Mouse (Mus musculus) CH12.LX (cell line): ENCODE measurements around the gene Hpf1. TPM values are rescaled to one million over a fixed set of nuclear protein-coding genes. Genes with fewer than 3 reads are reported as not detected.
A peak's percentile ranks its signal among the peaks of the same experiment; 100 is the strongest.

ENCODE experiments used
- DNase-seq: peaks from one replicate; pipeline ENCODE4 v3.0.0-alpha.2; 2013; ENCODE audit errors: extremely low read depth
- H3K27ac ChIP-seq: 2 replicates; pipeline ENCODE4 v1.5.1; 2012; ENCODE audit warnings: low read depth, mild to moderate bottlenecking, control low read depth, moderate library complexity; ENCODE audit not compliant: insufficient read depth
- H3K27me3 ChIP-seq: replicated peaks from 2 replicates; pipeline ENCODE3; 2012; ENCODE audit warnings: inconsistent platforms
- H3K36me3 ChIP-seq, 2 experiments: replicated peaks in 1 of 2; 2 replicates each; pipeline versions ENCODE3 to v1.6.1; 2012; ENCODE audit warnings: inconsistent platforms in 1 of 2, low read length in 1 of 2, mild to moderate bottlenecking in 1 of 2, mixed read lengths in 1 of 2, moderate library complexity in 1 of 2; ENCODE audit not compliant: control insufficient read depth in 1 of 2, insufficient read depth in 1 of 2
- H3K4me1 ChIP-seq, 2 experiments: 2 replicates each; pipeline ENCODE4 v1.6.1; 2012; ENCODE audit warnings: inconsistent platforms in 1 of 2, moderate library complexity in 1 of 2; ENCODE audit not compliant: insufficient read depth in 2 of 2, control insufficient read depth in 1 of 2
- H3K4me2 ChIP-seq: 2 replicates; pipeline ENCODE4 v1.6.1; 2012; ENCODE audit warnings: low read depth, mild to moderate bottlenecking, control low read depth; ENCODE audit not compliant: poor library complexity, insufficient read depth, severe bottlenecking
- H3K4me3 ChIP-seq, 3 experiments: fragments of 150-350 bp in 1 of 3; sonication (generic) in 1 of 3; replicated peaks in 1 of 3; 2 replicates each; pipeline versions ENCODE3 to v1.5.1; 2011 to 2012; ENCODE audit warnings: low read depth in 2 of 3, low read length in 2 of 3, mild to moderate bottlenecking in 2 of 3, moderate library complexity in 2 of 3, control low read depth in 1 of 3, improper control_type of control experiment in 1 of 3, inconsistent platforms in 1 of 3, mixed read lengths in 1 of 3; ENCODE audit not compliant: poor library complexity in 1 of 3
- H3K79me2 ChIP-seq: replicated peaks from 2 replicates; pipeline ENCODE4 v1.6.1; 2012; ENCODE audit warnings: mild to moderate bottlenecking, moderate library complexity; ENCODE audit not compliant: control insufficient read depth, poor library complexity, insufficient read depth, severe bottlenecking; ENCODE audit errors: extremely low read depth
- H3K9ac ChIP-seq: 2 replicates; pipeline ENCODE4 v1.6.1; 2012; ENCODE audit warnings: low read depth, mild to moderate bottlenecking, control low read depth, moderate library complexity; ENCODE audit not compliant: insufficient read depth
- H3K9me3 ChIP-seq: replicated peaks from 2 replicates; pipeline ENCODE3; 2012; ENCODE audit warnings: low read length, inconsistent platforms, mixed read lengths
- BHLHE40 ChIP-seq: IDR thresholded peaks from 2 replicates; pipeline ENCODE4 v1.6.1; 2011; ENCODE audit warnings: mild to moderate bottlenecking, low read depth, low read length, improper control_type of control experiment
- CHD1 ChIP-seq: IDR thresholded peaks from 2 replicates; pipeline ENCODE4 v1.6.1; 2012; ENCODE audit warnings: low read depth, low read length, improper control_type of control experiment, inconsistent platforms
- CHD2 ChIP-seq: IDR thresholded peaks from 2 replicates; pipeline ENCODE4 v1.6.1; 2011; ENCODE audit warnings: low read length, improper control_type of control experiment
- E2F4 ChIP-seq: IDR thresholded peaks from 2 replicates; pipeline ENCODE4 v1.6.1; 2011; ENCODE audit warnings: low read depth, low read length, improper control_type of control experiment; ENCODE audit not compliant: insufficient replicate concordance
- ELF1 ChIP-seq: IDR thresholded peaks from 2 replicates; pipeline ENCODE4 v1.6.1; 2014; ENCODE audit warnings: low read depth, mild to moderate bottlenecking, inconsistent platforms, low read length, improper control_type of control experiment
- EP300 ChIP-seq: IDR thresholded peaks from 2 replicates; pipeline ENCODE4 v1.6.1; 2011; ENCODE audit warnings: low read length, improper control_type of control experiment
- ETS1 ChIP-seq: conservative IDR thresholded peaks from 2 replicates; pipeline ENCODE4 v1.6.1; 2012; ENCODE audit warnings: low read depth, mild to moderate bottlenecking, inconsistent platforms, low read length, improper control_type of control experiment, moderate library complexity
- GABPA ChIP-seq: IDR thresholded peaks from 2 replicates; pipeline ENCODE4 v1.6.1; 2012; ENCODE audit warnings: low read depth, low read length, improper control_type of control experiment, inconsistent platforms; ENCODE audit not compliant: insufficient replicate concordance
- HCFC1 ChIP-seq: IDR thresholded peaks from 2 replicates; pipeline ENCODE4 v1.6.1; 2012; ENCODE audit warnings: low read depth, mild to moderate bottlenecking, inconsistent platforms, low read length, improper control_type of control experiment
- IRF4 ChIP-seq: IDR thresholded peaks from 2 replicates; pipeline ENCODE4 v1.6.1; 2014; ENCODE audit warnings: low read depth, mild to moderate bottlenecking, inconsistent platforms, low read length, improper control_type of control experiment
- JUND ChIP-seq: conservative IDR thresholded peaks from 2 replicates; pipeline ENCODE4 v1.6.1; 2011; ENCODE audit warnings: low read depth, low read length, improper control_type of control experiment
- KAT2A ChIP-seq: IDR thresholded peaks from 2 replicates; pipeline ENCODE4 v1.6.1; 2012; ENCODE audit warnings: low read length, improper control_type of control experiment, inconsistent platforms; ENCODE audit not compliant: insufficient replicate concordance
- MAFK ChIP-seq: IDR thresholded peaks from 2 replicates; pipeline ENCODE4 v1.6.1; 2011; ENCODE audit warnings: low read length, improper control_type of control experiment; ENCODE audit not compliant: insufficient replicate concordance
- MAX ChIP-seq: IDR thresholded peaks from 2 replicates; pipeline ENCODE4 v1.6.1; 2011; ENCODE audit warnings: low read length, improper control_type of control experiment
- MAZ ChIP-seq: IDR thresholded peaks from 2 replicates; pipeline ENCODE4 v1.6.1; 2012; ENCODE audit warnings: low read depth, mild to moderate bottlenecking, inconsistent platforms, low read length, improper control_type of control experiment, moderate library complexity
- MEF2A ChIP-seq: IDR thresholded peaks from 2 replicates; pipeline ENCODE4 v1.6.1; 2014; ENCODE audit warnings: low read depth, mild to moderate bottlenecking, inconsistent platforms, low read length, improper control_type of control experiment, borderline replicate concordance
- MYC ChIP-seq: IDR thresholded peaks from 2 replicates; pipeline ENCODE4 v1.6.1; 2011; ENCODE audit warnings: low read depth, mild to moderate bottlenecking, improper control_type of control experiment, low read length
- NELFE ChIP-seq: IDR thresholded peaks from 2 replicates; pipeline ENCODE4 v1.6.1; 2011; ENCODE audit warnings: low read depth, low read length, improper control_type of control experiment
- NRF1 ChIP-seq: IDR thresholded peaks from 2 replicates; pipeline ENCODE4 v1.6.1; 2014; ENCODE audit warnings: low read depth, mild to moderate bottlenecking, inconsistent platforms, low read length, improper control_type of control experiment, moderate library complexity
- PAX5 ChIP-seq: IDR thresholded peaks from 2 replicates; pipeline ENCODE4 v1.6.1; 2012; ENCODE audit warnings: low read length, inconsistent platforms, mixed read lengths
- POLR2A ChIP-seq: IDR thresholded peaks from 2 replicates; pipeline ENCODE4 v1.6.1; 2011; ENCODE audit warnings: low read depth, mild to moderate bottlenecking, improper control_type of control experiment, low read length
- POLR2AphosphoS2 ChIP-seq: IDR thresholded peaks from 2 replicates; pipeline ENCODE4 v1.6.1; 2011; ENCODE audit warnings: low read depth, low read length, improper control_type of control experiment
- RAD21 ChIP-seq: IDR thresholded peaks from 2 replicates; pipeline ENCODE4 v1.6.1; 2011; ENCODE audit warnings: low read depth, mild to moderate bottlenecking, low read length, improper control_type of control experiment, moderate library complexity
- RCOR1 ChIP-seq: conservative IDR thresholded peaks from 2 replicates; pipeline ENCODE4 v1.6.1; 2012; ENCODE audit warnings: low read depth, mild to moderate bottlenecking, inconsistent platforms, low read length, improper control_type of control experiment
- SIN3A ChIP-seq: IDR thresholded peaks from 2 replicates; pipeline ENCODE4 v1.6.1; 2012; ENCODE audit warnings: low read length, improper control_type of control experiment, inconsistent platforms
- TBP ChIP-seq: conservative IDR thresholded peaks from 2 replicates; pipeline ENCODE4 v1.6.1; 2011; ENCODE audit warnings: low read depth, low read length, improper control_type of control experiment
- UBTF ChIP-seq: IDR thresholded peaks from 2 replicates; pipeline ENCODE4 v1.6.1; 2012; ENCODE audit warnings: low read depth, mild to moderate bottlenecking, inconsistent platforms, low read length, improper control_type of control experiment, moderate library complexity
- USF1 ChIP-seq: IDR thresholded peaks from 2 replicates; pipeline ENCODE4 v1.6.1; 2014; ENCODE audit warnings: low read depth, mild to moderate bottlenecking, inconsistent platforms, low read length, improper control_type of control experiment
- USF2 ChIP-seq: conservative IDR thresholded peaks from 2 replicates; pipeline ENCODE4 v1.6.1; 2011; ENCODE audit warnings: low read depth, low read length, improper control_type of control experiment
- ZC3H11A ChIP-seq: IDR thresholded peaks from 2 replicates; pipeline ENCODE4 v1.6.1; 2012; ENCODE audit warnings: low read depth, mild to moderate bottlenecking, inconsistent platforms, low read length, improper control_type of control experiment
- ZKSCAN1 ChIP-seq: IDR thresholded peaks from 2 replicates; pipeline ENCODE4 v1.6.1; 2012; ENCODE audit warnings: low read depth, inconsistent platforms, low read length, improper control_type of control experiment, borderline replicate concordance
- ZMIZ1 ChIP-seq: IDR thresholded peaks from 2 replicates; pipeline ENCODE4 v1.6.1; 2012; ENCODE audit warnings: low read depth, mild to moderate bottlenecking, inconsistent platforms, low read length, improper control_type of control experiment
- dilution Hi-C: fragments of 300-500 bp; cut with MboI; formaldehyde crosslinking; loops from 2 replicates; pipeline ENCODE4 v1.14.3; 2020; ENCODE audit warnings: low sequenced_read_pairs; ENCODE audit not compliant: extremely low pct_unique_long_range_greater_than_20kb, extremely low pct_ligation_motif_present
- in situ Hi-C: fragments of 300-500 bp; cut with MboI; formaldehyde crosslinking; loops from 3 replicates; pipeline ENCODE4 v1.14.3; 2019; ENCODE audit warnings: low sequenced_read_pairs, low pct_ligation_motif_present, low pct_unique_long_range_greater_than_20kb, mixed read lengths
- polyA plus RNA-seq: library from polyadenylated mRNA; unstranded; fragments of >175 nt; gene quantifications from 2 replicates; pipeline ENCODE4 v1.2.1, GENCODE M21; 2012; ENCODE audit warnings: low read depth; ENCODE audit not compliant: insufficient read length
- total RNA-seq, 2 experiments: library from RNA; depleted of rRNA; stranded (reverse); fragments of 300-350 nt in 1 of 2; fragments of >200 nt in 1 of 2; gene quantifications; 2 replicates each; pipeline ENCODE4 v1.2.3; 2012 to 2014

Hpf1 gene
- total and polyA plus RNA-seq, 3 experiments: 76.1 to 132 (median 95.0) TPM

DNA sequence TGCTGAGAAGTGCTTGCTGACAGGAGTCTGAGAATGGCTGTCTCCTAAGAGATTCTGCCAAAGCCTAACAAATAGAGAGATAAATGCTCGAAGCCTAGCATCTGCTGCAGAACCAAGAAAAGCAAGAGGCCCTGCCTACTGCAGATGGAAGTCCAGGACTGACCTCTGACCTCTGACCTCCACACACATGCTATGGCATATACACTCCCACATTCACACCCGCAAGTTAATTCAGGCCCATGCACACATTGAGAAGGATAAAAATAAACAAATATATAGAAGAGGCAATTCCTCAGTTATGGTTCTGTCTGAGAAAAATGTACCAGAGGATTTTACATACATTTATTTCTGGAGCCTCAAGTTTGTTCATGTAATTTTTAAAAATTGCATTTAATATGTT, 11.6 kb upstream of the Hpf1 start:
- H3K36me3 ChIP-seq: no peaks in the 10 kb centered on the region
- no peak overlapping the region for H3K27ac ChIP-seq
- H3K9me3 ChIP-seq: no peaks in the 10 kb centered on the region
- no peak for TF ChIP-seq GABPA
- TF ChIP-seq ELF1: no peak
- TF ChIP-seq SIN3A: no peak
- no peak for TF ChIP-seq POLR2AphosphoS2
- TF ChIP-seq CHD1: no peak
- no peak for TF ChIP-seq ZKSCAN1
- TF ChIP-seq MYC: no peak
- TF ChIP-seq UBTF: no peak
- TF ChIP-seq MAFK: no peak
- no peak for TF ChIP-seq ZC3H11A
- no peak for TF ChIP-seq E2F4
- TF ChIP-seq BHLHE40: no peak
- TF ChIP-seq TBP: no peak
- TF ChIP-seq JUND: no peak
- TF ChIP-seq RCOR1: no peak
- no peak for TF ChIP-seq HCFC1
- no peak for TF ChIP-seq CHD2
- no peak for TF ChIP-seq USF1
- TF ChIP-seq MEF2A: no peak
- TF ChIP-seq USF2: no peak
- H3K4me3 ChIP-seq: no peak overlapping the region
- H3K9ac ChIP-seq: no peak overlapping the region
- dilution Hi-C loops: no loop called here
- H3K27me3 ChIP-seq: no peaks in the 10 kb centered on the region
- H3K79me2 ChIP-seq: no peaks in the 10 kb centered on the region
- peaks cover 6 to 12% of the 10 kb centered on the region in 2 experiments; a peak in 2 of 4 replicates for H3K4me1 ChIP-seq
- no peak for DNase-seq
- in situ Hi-C loops: no loop called here
- no peak overlapping the region for H3K4me2 ChIP-seq

DNA sequence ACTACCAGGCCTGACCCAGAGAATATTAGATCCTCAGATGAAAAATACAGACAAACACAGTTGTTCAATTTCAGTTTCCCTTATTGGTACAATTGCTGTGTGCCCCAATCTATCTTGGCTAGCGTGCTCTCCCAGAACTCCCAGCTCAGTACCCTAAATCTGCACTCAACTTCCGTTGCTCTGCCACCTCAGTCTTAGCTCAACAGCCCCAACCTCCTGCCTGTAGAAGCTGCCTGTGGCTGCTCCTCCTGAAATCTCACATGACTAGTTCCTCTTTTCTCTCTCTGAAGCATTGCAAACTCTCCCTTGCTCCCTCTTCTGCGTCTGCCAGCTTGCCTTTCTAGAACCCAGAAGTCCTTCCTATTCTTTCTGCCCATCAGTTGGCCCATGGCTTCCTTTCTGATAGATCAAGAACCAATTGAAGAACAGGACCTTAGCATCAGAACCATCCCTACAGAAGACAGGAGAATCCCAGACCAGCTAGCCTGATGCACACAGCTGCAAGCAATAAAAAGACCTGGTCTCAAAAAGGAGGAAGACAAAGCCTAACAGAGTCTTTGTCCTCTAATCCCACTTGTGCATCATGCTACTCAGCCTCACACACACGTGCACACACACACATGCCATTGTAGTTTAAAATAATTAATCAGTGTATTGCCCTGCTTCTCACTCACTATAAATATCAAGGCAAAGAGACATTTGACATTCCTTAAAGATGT, 6.6 kb upstream of the Hpf1 start:
- Histone ChIP-seq H3K9ac (0 out of 2 replicates have a peak overlapping the region, but pooled peaks have one; percentile 9), H3K9me3 (no peaks in the 10 kb centered on the region), H3K36me3 (no peaks in the 10 kb centered on the region), H3K27ac (no peak overlapping the region), H3K4me1 (peaks cover 3 to 33% of the 10 kb centered on the region in 2 experiments; a peak in 2 of 4 replicates), H3K4me2 (peak overlapping the region; percentile 1; the same call in 1 of the 2 replicates), H3K4me3 (no peak overlapping the region), H3K79me2 (no peaks in the 10 kb centered on the region), H3K27me3 (no peaks in the 10 kb centered on the region)
- in situ Hi-C loops (no loop called here), dilution Hi-C loops (no loop called here)
- TF ChIP-seq USF2: no peak
- TF ChIP-seq ETS1: no peak
- TF ChIP-seq EP300: 0 out of 2 replicates have a peak, but pooled peaks have one; percentile 37
- peak; percentile 62 for TF ChIP-seq IRF4
- TF ChIP-seq MAZ: no peak
- TF ChIP-seq PAX5: no peak
- TF ChIP-seq ZMIZ1: no peak
- no peak for TF ChIP-seq ELF1
- no peak for TF ChIP-seq ZC3H11A
- TF ChIP-seq BHLHE40: peak; percentile 77
- no peak for TF ChIP-seq RAD21
- no peak for TF ChIP-seq E2F4
- peak; percentile 49 for TF ChIP-seq POLR2A
- TF ChIP-seq CHD2: no peak
- no peak for TF ChIP-seq UBTF
- TF ChIP-seq KAT2A: no peak
- no peak for TF ChIP-seq NRF1
- no peak for TF ChIP-seq NELFE
- 0 out of 2 replicates have a peak, but pooled peaks have one; percentile 40 for TF ChIP-seq TBP
- peak; percentile 43; the same call in 1 of the 2 replicates for TF ChIP-seq MAX
- peak; percentile 65 for DNase-seq
